Mouse (Mus musculus) erythroblast, embryonic 14.5 days (primary cell): Measurements from ENCODE around the gene Rnf167. TPM values are rescaled to one million over a fixed set of nuclear protein-coding genes. Genes with fewer than 3 reads are reported as not detected.

Experiments
- H3K27me3 ChIP-seq: 2 replicates; pipeline ENCODE4 v1.6.1; 2012; ENCODE audit warnings: inconsistent platforms; ENCODE audit not compliant: control insufficient read depth
- H3K36me3 ChIP-seq: 2 replicates; pipeline ENCODE4 v1.6.1; 2012; ENCODE audit warnings: mild to moderate bottlenecking, inconsistent platforms; ENCODE audit not compliant: control insufficient read depth
- H3K4me1 ChIP-seq: 2 replicates; pipeline ENCODE4 v1.6.1; 2012; ENCODE audit warnings: inconsistent platforms; ENCODE audit not compliant: control insufficient read depth
- H3K4me3 ChIP-seq: replicated peaks from 2 replicates; pipeline ENCODE3; 2012; ENCODE audit warnings: moderate library complexity, mild to moderate bottlenecking, inconsistent platforms
- H3K9me3 ChIP-seq: 2 replicates; pipeline ENCODE4 v1.6.1; 2012; ENCODE audit warnings: low read length, inconsistent platforms, mixed read lengths; ENCODE audit not compliant: control insufficient read depth
- GATA1 ChIP-seq: IDR thresholded peaks from 2 replicates; pipeline ENCODE4 v1.6.1; 2012; ENCODE audit warnings: low read length, inconsistent platforms, mixed read lengths
- TAL1 ChIP-seq: IDR thresholded peaks from 3 replicates; pipeline ENCODE4 v1.6.1; 2012; ENCODE audit warnings: low read length, inconsistent platforms, mixed read lengths
- polyA plus RNA-seq: library from polyadenylated mRNA; stranded (reverse); fragments of >175 nt; gene quantifications from 2 replicates; pipeline ENCODE4 v1.2.3, GENCODE M21; 2012

The Rnf167 gene
- polyA plus RNA-seq, 1 experiment = 24.0 TPM

- Histone ChIP-seq H3K4me3 (peak overlapping the region; percentile 79), H3K36me3 (peaks cover 51% of the 10 kb centered on the region), H3K9me3 (no peaks in the 10 kb centered on the region)
These were observed 5.9 kb downstream of the Rnf167 start for GRCm38 (mm10) chr11:70652884-70653344.

DNA sequence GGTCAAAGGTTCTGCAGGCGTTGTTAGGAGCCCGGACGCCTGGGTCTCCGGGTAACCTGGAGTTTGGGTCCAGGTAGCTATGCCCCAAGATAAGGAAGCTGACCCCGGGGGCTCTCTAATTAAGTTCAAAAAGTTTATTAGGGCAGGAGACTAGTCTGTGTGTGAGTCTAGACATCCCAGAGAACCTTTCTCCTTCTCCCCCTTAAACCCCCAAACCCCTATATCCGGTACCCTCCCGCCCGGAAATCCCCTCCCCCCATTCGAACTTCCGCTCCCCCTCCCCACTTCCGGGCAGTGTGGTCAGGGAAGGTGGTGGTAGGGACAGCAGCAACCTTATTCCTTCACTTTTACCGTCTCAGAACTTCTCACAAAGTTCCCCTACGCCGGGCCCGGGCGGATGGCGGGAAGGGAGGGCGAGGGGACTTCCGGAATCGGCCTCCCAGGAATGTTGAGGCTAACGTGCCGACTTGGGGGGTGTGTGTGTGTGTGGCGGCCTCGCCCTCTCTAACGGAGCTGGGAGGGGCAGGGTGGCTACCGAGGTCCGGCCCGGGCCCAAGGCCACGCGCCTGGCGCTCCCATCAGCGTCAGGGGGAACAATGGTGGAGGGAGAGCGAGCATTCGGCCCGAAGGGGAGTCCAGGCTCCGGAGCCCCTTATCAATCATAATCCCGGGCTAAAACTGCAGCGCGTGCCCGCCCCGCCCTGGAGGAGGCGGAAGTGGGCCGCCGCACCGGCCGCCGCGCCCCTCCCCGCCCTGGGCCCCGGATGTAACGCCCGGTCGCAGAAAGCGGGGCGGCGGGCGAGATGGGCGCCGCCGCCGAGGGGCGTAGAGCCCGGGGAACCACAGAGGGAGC lies 6.5 kb downstream of the Rnf167 start:
- Histone ChIP-seq H3K36me3 (peaks cover 46% of the 10 kb centered on the region), H3K4me1 (peaks cover 82% of the 10 kb centered on the region), H3K4me3 (peak overlapping the region; percentile 79), H3K27me3 (peaks cover 16% of the 10 kb centered on the region), H3K9me3 (no peaks in the 10 kb centered on the region)
- TF ChIP-seq GATA1 = no peak

More at GRCm38 (mm10) chr11:70652884-70653344, 5.9 kb downstream of the Rnf167 start:
- peaks cover 85% of the 10 kb centered on the region for H3K4me1 ChIP-seq
- TF ChIP-seq GATA1 = no peak
- TF ChIP-seq TAL1 = no peak
- peaks cover 16% of the 10 kb centered on the region for H3K27me3 ChIP-seq

GRCm38 (mm10) chr11:70654198-70654922 lies 7.3 kb downstream of the Rnf167 start, which contains the start of gene Pfn1:
Gene Pfn1 (minus strand): TSS chr11:70654644.
- peaks cover 74% of the 10 kb centered on the region for H3K4me1 ChIP-seq
- TF ChIP-seq TAL1 = no peak
- no peak for TF ChIP-seq GATA1
- H3K9me3 ChIP-seq = no peaks in the 10 kb centered on the region
- H3K4me3 ChIP-seq = peak within 1 kb of the TSS; percentile 79
- peaks cover 16% of the 10 kb centered on the region for H3K27me3 ChIP-seq
- peaks cover 38% of the 10 kb centered on the region for H3K36me3 ChIP-seq

GRCm38 (mm10) chr11:70654923-70655570 lies 8.0 kb downstream of the Rnf167 start:
- peaks cover 31% of the 10 kb centered on the region for H3K36me3 ChIP-seq

DNA sequence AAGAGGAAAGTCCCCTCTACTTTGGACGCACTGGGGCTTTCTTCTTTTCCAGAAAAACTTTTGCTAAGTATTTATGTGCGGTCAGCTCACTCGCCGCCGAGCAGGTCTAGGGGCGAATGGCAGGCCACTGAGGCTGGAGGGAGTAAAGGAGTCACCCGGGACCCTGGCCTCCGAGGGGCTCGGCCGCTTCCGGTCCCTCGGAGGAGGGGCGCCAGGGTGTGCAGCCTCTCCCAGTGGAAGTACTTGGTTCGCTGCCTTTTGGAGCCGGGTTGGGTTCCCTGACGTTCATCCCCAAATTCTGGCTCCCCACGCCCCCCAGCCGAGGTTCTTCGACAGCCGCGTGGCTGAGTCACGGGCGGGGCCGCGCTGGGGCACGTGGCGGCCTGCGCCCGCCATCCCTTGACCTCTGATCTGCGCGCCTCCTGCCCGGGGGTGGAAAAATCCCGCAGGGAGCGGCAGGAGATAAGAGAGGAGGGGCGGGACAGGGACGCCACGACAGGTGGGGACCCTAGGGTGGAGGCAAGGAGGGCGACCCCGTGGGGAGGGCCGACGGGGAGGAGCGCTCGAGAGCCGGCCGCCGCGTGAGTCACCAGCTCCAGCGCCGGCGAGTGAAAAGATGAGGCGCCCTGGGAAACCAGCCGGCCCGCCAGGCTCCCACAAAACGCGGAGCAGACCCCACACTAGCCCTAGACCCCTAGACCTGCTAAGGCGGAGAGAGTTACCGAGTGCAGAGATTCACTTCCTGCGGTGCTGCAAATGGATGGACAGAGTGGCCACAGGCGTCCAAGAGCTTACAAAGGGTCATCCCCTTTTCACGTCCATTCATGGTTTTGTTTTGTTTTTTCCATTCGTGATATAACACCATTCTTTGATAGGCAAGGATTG lies 8.8 kb downstream of the Rnf167 start:
- Histone ChIP-seq H3K4me1 (peaks cover 59% of the 10 kb centered on the region), H3K36me3 (peaks cover 28% of the 10 kb centered on the region), H3K4me3 (peak overlapping the region; percentile 79), H3K9me3 (no peaks in the 10 kb centered on the region), H3K27me3 (peaks cover 16% of the 10 kb centered on the region)
- TF ChIP-seq TAL1 = no peak
- no peak for TF ChIP-seq GATA1

More at GRCm38 (mm10) chr11:70654923-70655570, 8.0 kb downstream of the Rnf167 start:
- Histone ChIP-seq H3K9me3 (no peaks in the 10 kb centered on the region), H3K4me3 (peak overlapping the region; percentile 79), H3K4me1 (peaks cover 67% of the 10 kb centered on the region), H3K27me3 (peaks cover 16% of the 10 kb centered on the region)
- TF ChIP-seq GATA1 = no peak
- no peak for TF ChIP-seq TAL1

DNA sequence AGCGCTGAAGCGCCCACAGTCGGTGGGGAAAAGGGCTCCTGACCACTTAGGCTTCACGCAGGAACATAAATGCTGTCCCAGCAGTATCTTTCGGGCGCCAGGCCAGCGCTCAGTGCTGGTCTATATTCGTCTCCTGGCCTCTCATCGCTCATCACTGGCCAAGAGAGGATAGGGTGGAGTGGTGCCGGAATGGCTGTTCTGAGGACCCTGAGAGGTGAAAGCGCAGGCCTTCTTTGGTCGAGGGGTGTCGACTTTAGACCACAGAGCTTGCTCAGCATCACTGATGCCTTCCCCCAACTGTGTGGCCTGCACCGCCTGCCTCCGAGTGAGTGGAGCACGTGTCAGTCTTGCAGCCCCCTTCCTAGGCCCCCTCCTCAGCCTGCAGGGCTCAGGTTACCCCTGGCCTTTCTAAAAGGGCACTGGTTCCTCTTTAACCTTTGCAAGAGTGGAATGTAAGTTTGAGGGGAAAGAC lies 9.5 kb downstream of the Rnf167 start:
- Histone ChIP-seq H3K9me3 (no peaks in the 10 kb centered on the region), H3K4me3 (peak overlapping the region; percentile 79), H3K4me1 (peaks cover 53% of the 10 kb centered on the region), H3K36me3 (peaks cover 27% of the 10 kb centered on the region), H3K27me3 (peaks cover 16% of the 10 kb centered on the region)
- TF ChIP-seq GATA1 (no peak), TAL1 (no peak)

- peaks cover 48% of the 10 kb centered on the region for H3K4me1 ChIP-seq
- TF ChIP-seq TAL1 = no peak
- no peak for TF ChIP-seq GATA1
- peaks cover 16% of the 10 kb centered on the region for H3K27me3 ChIP-seq
- H3K4me3 ChIP-seq = peak within 1 kb of the TSS; percentile 79
- H3K9me3 ChIP-seq = no peaks in the 10 kb centered on the region
- peaks cover 27% of the 10 kb centered on the region for H3K36me3 ChIP-seq
These were observed 9.9 kb downstream of the Rnf167 start, which contains the start of gene Eno3 for GRCm38 (mm10) chr11:70656964-70657363. Gene Eno3 (plus strand): TSS chr11:70657202.

GRCm38 (mm10) chr11:70657573-70657972 lies 10.5 kb downstream of the Rnf167 start:
- peaks cover 42% of the 10 kb centered on the region for H3K4me1 ChIP-seq
- H3K27me3 ChIP-seq = peaks cover 16% of the 10 kb centered on the region
- no peaks in the 10 kb centered on the region for H3K9me3 ChIP-seq
- no peak overlapping the region for H3K4me3 ChIP-seq
- peaks cover 27% of the 10 kb centered on the region for H3K36me3 ChIP-seq
- TF ChIP-seq GATA1 (no peak), TAL1 (no peak)
